Mouse (Mus musculus) liver, adult 2 months (tissue): ENCODE data around the gene Fam178b.

ENCODE experiments used
- CTCF ChIP-seq: fragments of 200-500 bp; IDR thresholded peaks from 2 replicates; pipeline ENCODE4 v1.5.1; 2011; ENCODE audit warnings: low read depth, low read length, control low read depth
- POLR2A ChIP-seq: fragments of 200-500 bp; IDR thresholded peaks from 2 replicates; pipeline ENCODE4 v1.6.1; 2011; ENCODE audit warnings: low read length, control low read depth; ENCODE audit not compliant: insufficient read depth; ENCODE audit errors: extremely low read depth

- TF ChIP-seq POLR2A (no peak), CTCF (peak; percentile 34; the same call in 1 of the 2 replicates)
Measured at GRCm38 (mm10) chr1:36709055-36709853, 26.3 kb upstream of the Fam178b start.
